Mouse (Mus musculus): ENCODE measurements around the gene Skap1.

DNA sequence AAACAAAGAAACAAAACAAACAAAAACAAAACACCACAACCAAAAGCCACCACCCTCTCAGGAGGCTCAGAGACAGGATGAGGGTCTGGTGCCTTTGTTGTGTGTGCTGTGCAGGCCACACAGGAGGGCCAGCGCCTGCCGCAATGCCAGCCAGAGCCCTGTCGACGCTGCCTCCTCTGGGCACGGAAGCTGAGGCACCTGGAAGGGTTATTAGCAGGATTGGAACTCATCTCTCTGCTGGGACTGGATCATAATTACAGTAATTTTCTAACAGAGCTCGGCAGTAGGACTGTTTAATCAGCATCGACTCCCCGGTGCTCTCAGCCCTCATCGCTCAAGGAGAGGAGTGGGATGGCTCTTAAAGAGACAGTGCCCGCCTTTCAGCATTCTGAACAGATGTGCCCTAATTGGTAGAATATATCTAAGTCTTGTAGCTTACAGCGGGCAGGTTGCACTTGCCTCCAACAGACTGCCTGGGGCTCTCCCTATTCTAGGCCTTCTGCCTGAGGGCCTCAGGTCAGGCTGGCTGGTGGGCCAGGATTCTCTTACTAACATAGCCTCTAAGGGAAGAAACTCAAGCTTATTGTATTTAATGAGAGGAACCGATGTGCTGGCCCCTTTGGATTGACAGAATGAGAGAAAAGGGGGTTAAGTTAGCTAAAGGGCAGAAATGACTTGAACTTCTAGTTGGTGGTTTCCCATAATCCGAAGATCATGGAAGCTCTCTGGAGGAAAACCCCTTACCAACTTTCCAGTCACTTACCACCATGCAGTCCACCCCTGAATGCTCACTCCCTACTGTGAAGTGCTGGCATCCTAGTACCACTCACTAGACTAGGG lies 300.3 kb downstream of the Skap1 start:
- TF ChIP-seq CTCF (IDR thresholded peaks at IDR 0.05; ENCODE audit: low read depth) (no peak), EP300 (IDR thresholded peaks at IDR 0.05; ENCODE audit: low read depth) (no peak)

Measured in liver, postnatal 0 days (tissue).